Mouse (Mus musculus): ENCODE results near the gene Chst14. TPM values are rescaled to one million over a fixed set of nuclear protein-coding genes. Genes with fewer than 3 reads are reported as not detected.

Chst14 gene
- polyA plus RNA-seq, 1 experiment from 2014 or later, result 28.6 TPM

DNA sequence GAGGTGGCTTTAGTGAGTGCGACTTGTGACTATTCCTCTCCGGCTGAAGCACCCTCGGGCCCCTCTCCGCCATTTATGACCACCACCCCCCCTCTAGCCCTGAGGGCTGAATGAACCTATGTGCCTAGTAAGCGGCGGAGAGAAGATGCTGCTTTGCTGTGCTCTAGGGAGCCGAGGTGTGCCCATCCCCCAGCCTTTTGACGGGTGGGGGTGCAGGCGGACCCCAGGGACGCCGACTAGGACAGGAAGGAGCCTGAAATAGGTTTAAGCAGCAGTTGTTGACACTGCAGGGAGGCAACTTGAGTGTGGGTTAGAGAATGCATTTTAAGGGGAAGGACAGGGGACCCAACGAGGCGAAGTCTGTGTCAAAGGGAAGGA, 29.4 kb upstream of the Chst14 start:
- Histone ChIP-seq H3K27me3 (ENCODE audit: control insufficient read depth, insufficient read depth, low read depth, low read length) (peaks cover 58% of the 10 kb centered on the region), H3K9ac (ENCODE audit: low read length) (no peak overlapping the region), H3K9me3 (ENCODE audit: control insufficient read depth, low read length) (no peaks in the 10 kb centered on the region), H3K4me2 (ENCODE audit: low read depth, low read length) (peak overlapping the region; percentile 75), H3K27ac (ENCODE audit: low read length) (no peak overlapping the region), H3K4me3 (ENCODE audit: low read length) (peak overlapping the region; percentile 50), H3K36me3 (ENCODE audit: control insufficient read depth, insufficient read depth, low read length) (no peaks in the 10 kb centered on the region), H3K4me1 (replicated peaks; ENCODE audit: control insufficient read depth, insufficient read depth, low read length) (peaks cover 22% of the 10 kb centered on the region)
- ATAC-seq (ENCODE audit: low read depth), result no peak
- WGBS, result under 1% methylated on average over 13 of the region's 13 CpGs

DNA sequence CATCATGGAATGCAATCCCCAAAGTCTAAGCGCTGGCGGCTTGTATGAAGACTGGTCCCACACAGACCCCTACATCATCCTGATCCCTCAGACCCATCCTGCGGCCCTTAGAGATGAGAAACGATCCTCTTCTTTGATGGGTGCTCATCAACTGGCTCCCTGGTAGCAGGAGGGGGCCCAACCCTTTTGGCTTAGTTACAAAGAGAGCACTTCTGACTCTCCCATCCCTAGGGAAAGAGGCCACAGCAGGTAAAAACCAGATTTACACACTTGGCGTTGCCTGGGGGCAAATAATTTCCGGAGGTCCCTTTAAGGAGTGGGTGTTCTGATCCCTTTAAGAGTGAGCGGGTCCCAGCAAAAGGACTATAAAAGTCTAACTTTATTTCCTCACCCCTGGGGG, 28.9 kb upstream of the Chst14 start:
- no peak overlapping the region for H3K4me3 ChIP-seq (ENCODE audit: low read length)
- no peak overlapping the region for H3K9ac ChIP-seq (ENCODE audit: low read length)
- no peaks in the 10 kb centered on the region for H3K9me3 ChIP-seq (ENCODE audit: control insufficient read depth, low read length)
- H3K4me1 ChIP-seq (replicated peaks; ENCODE audit: control insufficient read depth, insufficient read depth, low read length), result peaks cover 22% of the 10 kb centered on the region
- ATAC-seq (ENCODE audit: low read depth), result no peak
- H3K4me2 ChIP-seq (ENCODE audit: low read depth, low read length), result no peak overlapping the region; the same call in 1 of the 2 replicates
- 3% methylated on average over 7 of the region's 7 CpGs for WGBS
- no peaks in the 10 kb centered on the region for H3K36me3 ChIP-seq (ENCODE audit: control insufficient read depth, insufficient read depth, low read length)
- H3K27ac ChIP-seq (ENCODE audit: low read length), result no peak overlapping the region
- peaks cover 58% of the 10 kb centered on the region for H3K27me3 ChIP-seq (ENCODE audit: control insufficient read depth, insufficient read depth, low read depth, low read length)

DNA sequence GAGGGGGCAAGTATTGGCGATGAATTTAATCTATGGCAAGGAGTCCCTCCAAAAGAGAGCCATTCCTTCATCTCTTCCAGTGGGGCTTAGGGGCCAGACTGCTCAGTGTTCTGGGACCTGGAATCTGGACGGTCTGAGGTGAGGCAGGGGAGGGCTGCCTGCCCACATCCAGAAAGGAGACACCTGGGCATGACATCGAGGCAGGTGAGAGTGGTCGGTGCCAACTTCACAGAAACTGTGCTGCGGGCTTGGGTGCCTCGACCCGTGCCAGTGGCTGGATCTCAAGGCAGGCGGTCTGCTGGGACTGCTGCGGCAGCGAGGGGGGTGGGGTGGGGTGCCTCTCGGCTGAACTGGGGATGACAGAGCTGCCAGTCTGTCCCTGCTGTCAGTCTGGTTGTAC, 28.5 kb upstream of the Chst14 start:
- no peak for ATAC-seq (ENCODE audit: low read depth)
- H3K9ac ChIP-seq (ENCODE audit: low read length), result no peak overlapping the region
- H3K9me3 ChIP-seq (ENCODE audit: control insufficient read depth, low read length), result no peaks in the 10 kb centered on the region
- no peak overlapping the region for H3K4me2 ChIP-seq (ENCODE audit: low read depth, low read length)
- peaks cover 26% of the 10 kb centered on the region for H3K4me1 ChIP-seq (replicated peaks; ENCODE audit: control insufficient read depth, insufficient read depth, low read length)
- H3K4me3 ChIP-seq (ENCODE audit: low read length), result no peak overlapping the region
- H3K27me3 ChIP-seq (ENCODE audit: control insufficient read depth, insufficient read depth, low read depth, low read length), result peaks cover 58% of the 10 kb centered on the region
- H3K36me3 ChIP-seq (ENCODE audit: control insufficient read depth, insufficient read depth, low read length), result no peaks in the 10 kb centered on the region
- WGBS, result 2% methylated on average over 11 of the region's 11 CpGs
- no peak overlapping the region for H3K27ac ChIP-seq (ENCODE audit: low read length)

DNA sequence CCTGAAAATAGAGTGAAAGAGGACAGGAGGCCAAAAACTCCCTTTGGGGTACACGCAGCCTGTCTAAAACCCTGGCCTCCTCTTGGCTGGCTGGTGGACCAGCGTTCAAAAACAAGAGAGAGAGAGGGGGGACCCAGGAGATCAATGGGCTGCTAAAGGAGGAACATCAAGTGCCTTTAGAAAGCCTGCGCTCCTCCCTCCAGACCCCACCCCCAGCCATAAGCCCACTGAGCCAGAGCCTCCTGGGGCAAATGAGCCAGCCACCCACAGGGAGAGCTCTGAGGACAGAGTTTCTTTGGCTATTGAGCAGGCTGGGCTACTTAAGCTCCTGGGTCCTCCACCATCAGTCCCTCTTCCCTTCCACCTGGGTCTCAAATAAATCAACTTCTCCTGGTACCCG, 27.5 kb upstream of the Chst14 start:
- WGBS, result 6% methylated on average over 4 of the region's 4 CpGs
- Histone ChIP-seq H3K27ac (ENCODE audit: low read length) (no peak overlapping the region), H3K4me1 (replicated peaks; ENCODE audit: control insufficient read depth, insufficient read depth, low read length) (peaks cover 36% of the 10 kb centered on the region), H3K9me3 (ENCODE audit: control insufficient read depth, low read length) (no peaks in the 10 kb centered on the region), H3K9ac (ENCODE audit: low read length) (no peak overlapping the region), H3K36me3 (ENCODE audit: control insufficient read depth, insufficient read depth, low read length) (no peaks in the 10 kb centered on the region), H3K27me3 (ENCODE audit: control insufficient read depth, insufficient read depth, low read depth, low read length) (peaks cover 58% of the 10 kb centered on the region), H3K4me2 (ENCODE audit: low read depth, low read length) (no peak overlapping the region), H3K4me3 (ENCODE audit: low read length) (no peak overlapping the region)
- no peak for ATAC-seq (ENCODE audit: low read depth)

DNA sequence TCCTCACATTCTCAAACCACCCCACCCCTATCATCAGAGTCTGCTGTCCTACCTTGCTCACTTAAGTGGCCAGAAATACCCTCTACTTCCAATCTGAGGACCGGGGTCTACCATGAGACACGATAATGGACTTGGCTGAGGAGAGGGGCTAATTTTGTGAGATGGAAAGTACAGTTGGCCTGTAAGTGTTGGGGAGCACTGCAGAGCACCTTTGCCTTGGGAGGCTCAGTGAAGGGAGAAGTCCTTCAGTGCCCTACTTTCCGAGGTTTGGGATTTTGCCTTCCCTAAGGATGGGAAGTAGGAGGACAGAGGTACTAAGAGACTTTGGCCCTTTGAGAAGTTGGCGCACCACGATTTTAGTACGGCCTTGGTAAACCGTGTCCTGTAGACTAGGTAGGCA, 27.0 kb upstream of the Chst14 start:
- Histone ChIP-seq H3K9me3 (ENCODE audit: control insufficient read depth, low read length) (no peaks in the 10 kb centered on the region), H3K27me3 (ENCODE audit: control insufficient read depth, insufficient read depth, low read depth, low read length) (peaks cover 54% of the 10 kb centered on the region), H3K4me2 (ENCODE audit: low read depth, low read length) (no peak overlapping the region), H3K4me3 (ENCODE audit: low read length) (no peak overlapping the region), H3K9ac (ENCODE audit: low read length) (no peak overlapping the region), H3K36me3 (ENCODE audit: control insufficient read depth, insufficient read depth, low read length) (no peaks in the 10 kb centered on the region), H3K4me1 (replicated peaks; ENCODE audit: control insufficient read depth, insufficient read depth, low read length) (peaks cover 37% of the 10 kb centered on the region), H3K27ac (ENCODE audit: low read length) (no peak overlapping the region)
- no peak for ATAC-seq (ENCODE audit: low read depth)
- WGBS, result 21% methylated on average over 7 of the region's 7 CpGs

DNA sequence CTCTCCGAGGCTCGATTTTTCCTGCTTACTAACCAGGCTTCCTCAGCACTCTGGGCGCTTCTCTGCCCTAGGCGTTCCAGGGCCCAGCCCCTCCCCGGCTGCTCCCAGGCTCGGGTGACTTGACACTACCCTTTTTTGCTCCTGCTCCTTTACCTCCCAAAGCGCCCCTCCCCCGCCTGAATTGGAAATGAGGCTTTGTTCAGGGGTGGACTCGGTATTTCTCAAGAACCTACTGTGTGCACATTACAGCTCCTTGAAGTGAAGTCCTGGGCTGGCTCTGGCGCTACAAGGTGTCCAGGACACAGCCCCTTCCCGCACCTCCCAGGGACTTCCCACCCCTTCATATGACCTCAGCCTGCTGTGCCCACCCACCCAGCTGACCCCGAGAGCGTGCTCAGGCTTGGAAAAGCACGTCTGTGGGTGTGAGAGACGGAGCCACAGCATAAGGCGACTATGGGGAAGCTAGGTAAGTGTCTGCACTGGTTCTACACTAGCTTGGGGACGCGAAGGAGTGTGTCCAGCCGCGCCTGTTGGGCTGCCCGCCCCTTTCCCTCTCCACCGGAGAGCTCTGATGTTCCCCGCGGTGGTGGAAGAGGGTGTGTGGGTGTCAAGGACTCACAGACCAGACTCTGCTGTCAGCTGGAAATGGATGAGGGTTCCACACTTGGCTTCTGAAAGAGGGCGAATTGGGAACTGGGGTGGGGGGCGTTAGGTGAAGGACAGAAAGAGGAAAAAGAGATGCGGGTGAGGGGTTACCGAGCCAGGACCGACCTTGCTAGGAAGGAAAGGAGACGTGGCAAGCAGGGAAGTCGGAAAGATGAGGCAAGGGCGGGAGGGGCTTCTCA, 26.1 kb upstream of the Chst14 start, which contains the start of gene Bahd1:
Gene Bahd1 (plus strand): TSS at position 397 of the 845 bp plus-strand sequence.
- H3K4me1 ChIP-seq (replicated peaks; ENCODE audit: control insufficient read depth, insufficient read depth, low read length), result peaks cover 37% of the 10 kb centered on the region
- no peak for ATAC-seq (ENCODE audit: low read depth)
- H3K27ac ChIP-seq (ENCODE audit: low read length), result no peak within 1 kb of the TSS
- H3K9ac ChIP-seq (ENCODE audit: low read length), result peak within 1 kb of the TSS; percentile 56
- H3K4me2 ChIP-seq (ENCODE audit: low read depth, low read length), result peak within 1 kb of the TSS; percentile 97
- H3K4me3 ChIP-seq (ENCODE audit: low read length), result peak within 1 kb of the TSS; percentile 86
- peaks cover 47% of the 10 kb centered on the region for H3K27me3 ChIP-seq (ENCODE audit: control insufficient read depth, insufficient read depth, low read depth, low read length)
- no peaks in the 10 kb centered on the region for H3K9me3 ChIP-seq (ENCODE audit: control insufficient read depth, low read length)
- WGBS, result under 1% methylated on average over 32 of the region's 32 CpGs
- H3K36me3 ChIP-seq (ENCODE audit: control insufficient read depth, insufficient read depth, low read length), result no peaks in the 10 kb centered on the region

DNA sequence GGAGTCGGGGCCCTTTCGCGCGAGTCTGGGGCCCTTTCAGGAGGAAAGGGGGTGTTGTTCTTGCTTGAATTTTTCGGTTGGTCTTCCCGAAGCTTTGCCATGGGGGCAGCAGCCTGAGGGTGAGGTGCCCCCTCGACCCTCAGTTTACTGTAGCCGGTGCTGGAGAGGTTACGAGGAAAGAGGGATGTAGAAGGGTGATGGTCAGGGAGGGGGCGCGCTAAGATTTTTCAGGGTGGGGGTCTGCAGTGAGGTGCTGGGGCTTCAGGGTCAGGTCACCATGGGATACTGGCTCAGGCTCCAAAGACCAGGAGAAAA, 25.5 kb upstream of the Chst14 start:
- Histone ChIP-seq H3K4me3 (ENCODE audit: low read length) (peak overlapping the region; percentile 86), H3K9me3 (ENCODE audit: control insufficient read depth, low read length) (no peaks in the 10 kb centered on the region), H3K36me3 (ENCODE audit: control insufficient read depth, insufficient read depth, low read length) (no peaks in the 10 kb centered on the region), H3K4me2 (ENCODE audit: low read depth, low read length) (peak overlapping the region; percentile 97), H3K9ac (ENCODE audit: low read length) (peak overlapping the region; percentile 56), H3K4me1 (replicated peaks; ENCODE audit: control insufficient read depth, insufficient read depth, low read length) (peaks cover 37% of the 10 kb centered on the region), H3K27me3 (ENCODE audit: control insufficient read depth, insufficient read depth, low read depth, low read length) (peaks cover 41% of the 10 kb centered on the region), H3K27ac (ENCODE audit: low read length) (no peak overlapping the region)
- 0 out of 2 replicates have a peak, but pooled peaks have one; percentile 0 for ATAC-seq (ENCODE audit: low read depth)
- WGBS, result under 1% methylated on average over 11 of the region's 11 CpGs

DNA sequence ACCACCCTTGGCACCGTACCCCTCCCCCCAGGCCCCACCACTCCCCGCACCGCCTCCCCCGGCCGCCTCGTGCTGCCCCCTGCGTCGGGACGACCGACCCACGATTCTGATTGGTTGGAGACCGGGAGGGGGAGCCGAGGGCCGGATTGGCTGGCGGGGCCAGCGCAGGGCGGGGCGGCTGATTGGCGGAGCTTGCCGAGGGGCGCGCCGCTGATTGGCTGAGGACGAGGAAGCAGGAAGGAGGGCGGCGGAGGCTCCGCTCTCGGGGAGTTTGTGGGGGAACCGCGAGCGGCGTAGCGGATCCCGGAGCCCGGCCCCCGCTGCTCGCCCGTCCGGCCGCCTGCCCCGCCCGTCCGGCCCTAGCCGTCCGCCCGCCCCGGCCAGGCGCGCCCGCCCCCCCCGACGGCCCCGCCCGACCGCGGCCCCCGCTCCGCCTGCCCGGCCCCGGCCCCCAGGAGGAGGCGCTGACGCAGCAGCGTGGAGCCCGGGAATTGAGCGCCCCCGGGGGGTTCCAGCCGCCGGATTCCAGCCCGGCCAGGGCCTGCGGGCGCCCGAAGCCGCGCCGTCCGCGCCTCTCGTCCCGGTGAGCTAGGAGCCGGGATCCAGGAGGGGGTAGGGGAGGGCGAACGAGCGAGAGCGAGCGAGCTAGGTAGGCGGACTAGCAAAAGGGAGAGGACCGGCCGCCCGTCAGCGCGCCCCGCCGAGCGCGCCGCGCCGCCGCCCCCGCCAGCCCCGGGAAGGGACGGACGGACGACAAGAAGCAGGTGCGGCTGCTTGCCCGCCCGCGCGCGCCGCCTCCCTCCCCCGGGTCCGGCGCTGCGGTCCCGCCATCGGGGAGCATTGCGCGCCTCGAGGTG, 24.9 kb upstream of the Chst14 start:
- under 1% methylated on average over 56 of the region's 120 CpGs for WGBS

More for the DNA sequence above, 24.9 kb upstream of the Chst14 start:
- Histone ChIP-seq H3K9me3 (ENCODE audit: control insufficient read depth, low read length) (no peaks in the 10 kb centered on the region), H3K4me2 (ENCODE audit: low read depth, low read length) (peak overlapping the region; percentile 97), H3K4me1 (replicated peaks; ENCODE audit: control insufficient read depth, insufficient read depth, low read length) (peaks cover 32% of the 10 kb centered on the region), H3K4me3 (ENCODE audit: low read length) (peak overlapping the region; percentile 86), H3K36me3 (ENCODE audit: control insufficient read depth, insufficient read depth, low read length) (no peaks in the 10 kb centered on the region), H3K27ac (ENCODE audit: low read length) (peak overlapping the region; percentile 59), H3K9ac (ENCODE audit: low read length) (peak overlapping the region; percentile 81), H3K27me3 (ENCODE audit: control insufficient read depth, insufficient read depth, low read depth, low read length) (peaks cover 35% of the 10 kb centered on the region)
- peak; percentile 94 for ATAC-seq (ENCODE audit: low read depth)
